Comparison of ENCODE assay signal across 11 mouse cellular contexts in genomic region chr11:53483159-53483891, GRCm38 (mm10). TPM values are rescaled to one million over a fixed set of nuclear protein-coding genes. Genes with fewer than 3 reads are reported as not detected.
DNase-seq lines count a peak whose midpoint lies in the region; ATAC-seq and TF ChIP-seq lines count a peak whose summit lies in the region.
"Had no signal": no experiment of that assay in that cellular context is flagged by ENCODE, and none has a peak within 500 bp of the region (broad histone marks: within the 10 kb centered on the region; RNA-seq: fewer than 3 reads in every experiment).

No protein-coding gene starts in this region.

- peaks cover 90% of the 10 kb centered on the region for H3K4me1 ChIP-seq in liver, embryonic 13.5 days (replicated peaks)

- peak overlapping the region; percentile 98 for H3K27ac ChIP-seq in liver, embryonic 13.5 days
- no peak overlapping the region for H3K27ac ChIP-seq in gastrocnemius, adult 2 months

- peaks cover 45% of the 10 kb centered on the region for H3K27me3 ChIP-seq in liver, embryonic 13.5 days

- TF ChIP-seq CTCF in gastrocnemius, adult 2 months (IDR thresholded peaks at IDR 0.05): no peak

- intact Hi-C loops in gastrocnemius, adult 2 months (cut with DNase I): no loop called here

- peak overlapping the region; percentile 35 for H3K4me3 ChIP-seq in liver, embryonic 13.5 days (replicated peaks)
- no peak overlapping the region for H3K4me3 ChIP-seq in gastrocnemius, adult 2 months
- H3K4me3 ChIP-seq: heart, embryonic 12.5 days had no signal

- ATAC-seq in liver, embryonic 13.5 days (ENCODE audit: low read depth): peak; percentile 85

- H3K9ac ChIP-seq in liver, embryonic 13.5 days: peak overlapping the region; percentile 67
- H3K9ac ChIP-seq: heart, embryonic 12.5 days had no signal

- no peaks in the 10 kb centered on the region for H3K9me3 ChIP-seq in liver, embryonic 13.5 days (replicated peaks)
- H3K9me3 ChIP-seq: heart, embryonic 12.5 days had no signal

- WGBS in liver, embryonic 13.5 days (ENCODE audit: insufficient replicate concordance): 26% methylated on average over 9 of the region's 9 CpGs

- H3K4me2 ChIP-seq in liver, embryonic 13.5 days: peak overlapping the region; percentile 63
- H3K4me2 ChIP-seq: heart, embryonic 12.5 days had no signal

- DNase-seq in adrenal gland, postnatal 10 days: peak; percentile 52
- DNase-seq in adrenal gland, postnatal 4 days (ENCODE audit: low spot score in 2 of 2): no peak
- peak; percentile 51 for DNase-seq in urinary bladder, postnatal 14 days (ENCODE audit: low spot score)
- no peak for DNase-seq in urinary bladder, postnatal 25 days (ENCODE audit: low spot score)
- DNase-seq in liver, embryonic 13.5 days: peak; percentile 67
- DNase-seq in B cell, adult 2 months: no peak
- no peak for DNase-seq in layer of hippocampus, adult 8-10 months (ENCODE audit: low spot score in 2 of 2)
- no peak for DNase-seq in gastrocnemius, adult 2 months
- DNase-seq: kidney, adult 11 months had no signal

- H3K36me3 ChIP-seq in liver, embryonic 13.5 days: peaks cover 3% of the 10 kb centered on the region; the same call in 1 of the 2 replicates
- H3K36me3 ChIP-seq: heart, embryonic 12.5 days had no signal

RNA-seq across cellular contexts. Expression of gene Sowaha, which starts 3.3 kb away (rescaled TPM):
- total RNA-seq in adrenal gland, postnatal 10 days (2021): under 1 TPM; 0.60 to 0.94 TPM
- 1 to 10 TPM; 1.7 to 2.2 TPM for total RNA-seq in adrenal gland, postnatal 4 days (2021)
- polyA plus RNA-seq in liver, embryonic 13.5 days (2015; fragmentation: Nextera tagmentation; extraction: Ambion mirVana): 11.0 and 13.2 TPM in 2 replicates
- 100 to 1,000 TPM in 2 of 4 experiments, 10 to 100 TPM in 2; 91.6 to 119 (median 104) TPM for total RNA-seq in layer of hippocampus, adult 8-10 months (2022)
- total RNA-seq in gastrocnemius, adult 2 months (2021): under 1 TPM; 0.06 to 0.15 TPM

RNA-seq across cellular contexts. Expression of gene Gm9945, which starts 3.4 kb away (rescaled TPM):
- not detected for total RNA-seq in adrenal gland, postnatal 10 days (2021)
- not detected for total RNA-seq in adrenal gland, postnatal 4 days (2021)
- polyA plus RNA-seq in liver, embryonic 13.5 days (2015; fragmentation: Nextera tagmentation; extraction: Ambion mirVana): 0.53 and 0.59 TPM in 2 replicates
- total RNA-seq in layer of hippocampus, adult 8-10 months (2022): 1 to 10 TPM; 1.8 to 4.9 (median 2.8) TPM
- total RNA-seq in gastrocnemius, adult 2 months (2021): not detected
- polyA plus RNA-seq: heart, embryonic 12.5 days; limb, embryonic 11.5 days had no signal

RNA-seq across cellular contexts. Expression of gene Gm9837, which starts 13.0 kb away (rescaled TPM):
- total RNA-seq in adrenal gland, postnatal 10 days (2021): not detected
- total RNA-seq in adrenal gland, postnatal 4 days (2021): not detected
- not detected in 2 replicates for polyA plus RNA-seq in liver, embryonic 13.5 days (2015; fragmentation: Nextera tagmentation; extraction: Ambion mirVana)
- under 1 TPM in 1 of 4 experiments, not detected in 3; 0.69 TPM for total RNA-seq in layer of hippocampus, adult 8-10 months (2022)
- total RNA-seq in gastrocnemius, adult 2 months (2021): not detected
- polyA plus RNA-seq: heart, embryonic 12.5 days; limb, embryonic 11.5 days had no signal

RNA-seq across cellular contexts. Expression of gene Shroom1, which starts 26.3 kb away (rescaled TPM):
- 1 to 10 TPM; 3.2 to 5.4 TPM for total RNA-seq in adrenal gland, postnatal 10 days (2021)
- total RNA-seq in adrenal gland, postnatal 4 days (2021): 1 to 10 TPM; 4.5 to 5.8 TPM
- 1.5 and 1.6 TPM in 2 replicates for polyA plus RNA-seq in liver, embryonic 13.5 days (2015; fragmentation: Nextera tagmentation; extraction: Ambion mirVana)
- 1 to 10 TPM; 4.7 to 5.9 (median 5.1) TPM for total RNA-seq in layer of hippocampus, adult 8-10 months (2022)
- total RNA-seq in gastrocnemius, adult 2 months (2021): under 1 TPM; 0.36 to 0.54 TPM

RNA-seq across cellular contexts. Expression of gene Gm10447, which starts 26.4 kb away (rescaled TPM):
- under 1 TPM; 0.12 to 0.15 TPM for total RNA-seq in adrenal gland, postnatal 10 days (2021)
- total RNA-seq in adrenal gland, postnatal 4 days (2021): under 1 TPM; 0.36 to 0.51 TPM
- 0.07 TPM in 2 replicates for polyA plus RNA-seq in liver, embryonic 13.5 days (2015; fragmentation: Nextera tagmentation; extraction: Ambion mirVana)
- total RNA-seq in layer of hippocampus, adult 8-10 months (2022): under 1 TPM; 0.12 to 0.33 (median 0.17) TPM
- not detected for total RNA-seq in gastrocnemius, adult 2 months (2021)

Comparison
In these comparisons a context has a peak if more than half of its experiments do, and no peak if none do; other contexts are left out.
1. DNase-seq: peak in adrenal gland, postnatal 10 days (single experiment), urinary bladder, postnatal 14 days (single experiment) and liver, embryonic 13.5 days (single experiment); none in adrenal gland, postnatal 4 days (0 of 2), urinary bladder, postnatal 25 days (single experiment), B cell, adult 2 months (0 of 2), layer of hippocampus, adult 8-10 months (0 of 2) and gastrocnemius, adult 2 months (single experiment).
2. RNA of gene Sowaha, which starts 3.3 kb away (total RNA-seq): 91.6 to 119 TPM in layer of hippocampus, adult 8-10 months; 1.7 to 2.2 TPM in adrenal gland, postnatal 4 days, 0.60 to 0.94 TPM in adrenal gland, postnatal 10 days and 0.06 to 0.15 TPM in gastrocnemius, adult 2 months; every median in the first group is over 10 times any median in the second.